In the genomic region with DNA sequence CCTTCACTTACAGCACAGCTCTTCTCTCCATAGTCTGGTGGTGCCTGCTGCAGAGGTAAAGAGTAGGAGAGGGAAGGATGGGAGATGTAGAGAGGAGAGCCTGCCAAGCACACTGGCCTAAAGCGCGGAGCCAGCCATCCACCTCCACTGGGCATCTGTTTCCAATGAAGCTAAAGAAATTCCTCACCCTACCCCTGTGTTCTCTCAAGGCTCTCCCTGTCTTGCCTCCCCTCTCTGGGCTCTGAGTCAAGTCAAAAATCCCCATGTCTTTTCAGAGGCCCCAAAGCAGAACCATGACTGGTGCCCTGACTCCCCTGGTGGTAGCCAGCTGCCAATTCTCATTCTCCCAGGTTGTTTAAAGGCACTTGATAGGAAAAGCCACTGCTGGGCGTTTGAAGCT, we compare ENCODE assay signal across 23 mouse cellular contexts.
DNase-seq lines count a peak whose midpoint lies in the region; ATAC-seq lines count a peak whose summit lies in the region.
"Had no signal": no experiment of that assay in that cellular context is flagged by ENCODE, and none has a peak within 500 bp of the region (broad histone marks: within the 10 kb centered on the region; RNA-seq: fewer than 3 reads in every experiment).

No protein-coding gene starts in this region.

- H3K36me3 ChIP-seq in heart, embryonic 11.5 days (ENCODE audit: control insufficient read depth, insufficient read depth, low read length): no peaks in the 10 kb centered on the region
- H3K36me3 ChIP-seq in embryonic facial prominence, embryonic 13.5 days: no peaks in the 10 kb centered on the region
- H3K36me3 ChIP-seq in limb, embryonic 11.5 days (ENCODE audit: control insufficient read depth, insufficient read depth, low read length): no peaks in the 10 kb centered on the region
- no peaks in the 10 kb centered on the region for H3K36me3 ChIP-seq in forebrain, embryonic 12.5 days (replicated peaks)
- H3K36me3 ChIP-seq: heart, embryonic 10.5 days; hindbrain, embryonic 12.5 days had no signal

- no peak overlapping the region for H3K27ac ChIP-seq in heart, embryonic 11.5 days (ENCODE audit: low read depth, low read length)
- H3K27ac ChIP-seq in embryonic facial prominence, embryonic 13.5 days: peak overlapping the region; percentile 64
- H3K27ac ChIP-seq in limb, embryonic 11.5 days (replicated peaks; ENCODE audit: low read depth, low read length): no peak overlapping the region
- H3K27ac ChIP-seq in forebrain, embryonic 12.5 days: no peak overlapping the region
- H3K27ac ChIP-seq: forebrain, embryonic 13.5 days; heart, embryonic 10.5 days; hindbrain, embryonic 12.5 days had no signal

- no peaks in the 10 kb centered on the region for H3K27me3 ChIP-seq in heart, embryonic 11.5 days (ENCODE audit: control insufficient read depth, insufficient read depth, low read length)
- H3K27me3 ChIP-seq in embryonic facial prominence, embryonic 13.5 days: no peaks in the 10 kb centered on the region
- no peaks in the 10 kb centered on the region for H3K27me3 ChIP-seq in limb, embryonic 11.5 days (ENCODE audit: control insufficient read depth, insufficient read depth, low read length)
- peaks cover 8% of the 10 kb centered on the region; the same call in 1 of the 2 replicates for H3K27me3 ChIP-seq in forebrain, embryonic 12.5 days
- H3K27me3 ChIP-seq: forebrain, embryonic 13.5 days; hindbrain, embryonic 12.5 days; megakaryocyte, embryonic 14.5 days had no signal

- H3K9ac ChIP-seq in heart, embryonic 11.5 days (ENCODE audit: low read depth, low read length): no peak overlapping the region
- H3K9ac ChIP-seq in embryonic facial prominence, embryonic 13.5 days: no peak overlapping the region
- no peak overlapping the region for H3K9ac ChIP-seq in limb, embryonic 11.5 days (ENCODE audit: low read length)
- no peak overlapping the region for H3K9ac ChIP-seq in forebrain, embryonic 12.5 days
- H3K9ac ChIP-seq: forebrain, embryonic 13.5 days; hindbrain, embryonic 12.5 days had no signal

- H3K9me3 ChIP-seq in heart, embryonic 11.5 days (replicated peaks; ENCODE audit: control insufficient read depth, low read length): no peaks in the 10 kb centered on the region
- H3K9me3 ChIP-seq in embryonic facial prominence, embryonic 13.5 days: no peaks in the 10 kb centered on the region
- H3K9me3 ChIP-seq in limb, embryonic 11.5 days (ENCODE audit: control insufficient read depth, low read length): no peaks in the 10 kb centered on the region
- H3K9me3 ChIP-seq in forebrain, embryonic 12.5 days: no peaks in the 10 kb centered on the region
- H3K9me3 ChIP-seq: forebrain, embryonic 13.5 days; heart, embryonic 10.5 days; hindbrain, embryonic 12.5 days had no signal

- H3K4me2 ChIP-seq in heart, embryonic 11.5 days: no peak overlapping the region
- no peak overlapping the region for H3K4me2 ChIP-seq in embryonic facial prominence, embryonic 13.5 days
- H3K4me2 ChIP-seq in limb, embryonic 11.5 days (ENCODE audit: low read depth, severe bottlenecking): no peak overlapping the region
- no peak overlapping the region for H3K4me2 ChIP-seq in forebrain, embryonic 12.5 days
- H3K4me2 ChIP-seq: forebrain, embryonic 13.5 days; hindbrain, embryonic 12.5 days; liver, embryonic 11.5 days had no signal

- DNase-seq in heart, adult 11 months: peak; percentile 68
- peak; percentile 76 for DNase-seq in NIH3T3 (ENCODE audit: low read depth)
- DNase-seq in limb, embryonic 11.5 days (ENCODE audit: low spot score): peak; percentile 28
- DNase-seq in cerebellum, postnatal 4 days (ENCODE audit: low spot score in 2 of 2): no peak
- no peak for DNase-seq in testis, postnatal 10 days (ENCODE audit: low spot score)
- DNase-seq: cerebellum, adult 9-11 months; gastrocnemius, postnatal 36 days; heart, postnatal 10 days; kidney, adult 8-10 months; kidney, postnatal 25 days; lung, adult 18-20 months; retina, postnatal 1 day; right cerebral cortex, postnatal 4 days; thymus, postnatal 14 days had no signal

- no peak for ATAC-seq in heart, embryonic 11.5 days (replicated peaks; ENCODE audit: insufficient number of reproducible peaks, low FRiP score, low TSS enrichment)
- ATAC-seq in embryonic facial prominence, embryonic 13.5 days (ENCODE audit: insufficient number of reproducible peaks, insufficient read depth, low FRiP score, low TSS enrichment, low read depth): peak; percentile 80; the same call in 1 of the 2 replicates
- no peak for ATAC-seq in limb, embryonic 11.5 days (ENCODE audit: insufficient number of reproducible peaks, low FRiP score, low TSS enrichment, low read depth)
- no peak for ATAC-seq in forebrain, embryonic 12.5 days (ENCODE audit: low FRiP score)
- ATAC-seq: forebrain, embryonic 13.5 days; inflammation-experienced regulatory T-cells, adult 6 months had no signal

- 56% methylated on average over 3 of the region's 3 CpGs for WGBS in heart, embryonic 11.5 days (ENCODE audit: insufficient replicate concordance)
- WGBS in embryonic facial prominence, embryonic 13.5 days: 20% methylated on average over 3 of the region's 3 CpGs
- 48% methylated on average over 3 of the region's 3 CpGs for WGBS in limb, embryonic 11.5 days
- 69% methylated on average over 3 of the region's 3 CpGs for WGBS in forebrain, embryonic 12.5 days

- no peaks in the 10 kb centered on the region for H3K4me1 ChIP-seq in heart, embryonic 11.5 days (ENCODE audit: control insufficient read depth, insufficient read depth, low read length)
- peaks cover 12% of the 10 kb centered on the region for H3K4me1 ChIP-seq in embryonic facial prominence, embryonic 13.5 days
- H3K4me1 ChIP-seq in limb, embryonic 11.5 days (ENCODE audit: control insufficient read depth, insufficient read depth, low read length): peaks cover 3% of the 10 kb centered on the region; the same call in 1 of the 2 replicates
- peaks cover 6% of the 10 kb centered on the region; the same call in 1 of the 2 replicates for H3K4me1 ChIP-seq in forebrain, embryonic 12.5 days
- H3K4me1 ChIP-seq: heart, embryonic 10.5 days; megakaryocyte, embryonic 14.5 days had no signal

- no peak overlapping the region for H3K4me3 ChIP-seq in heart, embryonic 11.5 days (ENCODE audit: low read depth, low read length)
- H3K4me3 ChIP-seq in embryonic facial prominence, embryonic 13.5 days: no peak overlapping the region
- no peak overlapping the region for H3K4me3 ChIP-seq in limb, embryonic 11.5 days (ENCODE audit: low read depth, low read length)
- H3K4me3 ChIP-seq in forebrain, embryonic 12.5 days (replicated peaks): no peak overlapping the region
- H3K4me3 ChIP-seq: forebrain, embryonic 13.5 days; heart, embryonic 10.5 days; hindbrain, embryonic 12.5 days; megakaryocyte, embryonic 14.5 days had no signal

Comparison
In these comparisons a context has a peak if more than half of its experiments do, and no peak if none do; other contexts are left out.
1. DNase-seq: peak in heart, adult 11 months (single experiment), NIH3T3 (single experiment) and limb, embryonic 11.5 days (single experiment); none in cerebellum, postnatal 4 days (0 of 2) and testis, postnatal 10 days (single experiment).